Mouse (Mus musculus): ENCODE results near the gene Megf11. TPM values are rescaled to one million over a fixed set of nuclear protein-coding genes. Genes with fewer than 3 reads are reported as not detected.

Gene Megf11
- polyA plus RNA-seq, 1 experiment from 2014 or later: 1.3 TPM

DNA sequence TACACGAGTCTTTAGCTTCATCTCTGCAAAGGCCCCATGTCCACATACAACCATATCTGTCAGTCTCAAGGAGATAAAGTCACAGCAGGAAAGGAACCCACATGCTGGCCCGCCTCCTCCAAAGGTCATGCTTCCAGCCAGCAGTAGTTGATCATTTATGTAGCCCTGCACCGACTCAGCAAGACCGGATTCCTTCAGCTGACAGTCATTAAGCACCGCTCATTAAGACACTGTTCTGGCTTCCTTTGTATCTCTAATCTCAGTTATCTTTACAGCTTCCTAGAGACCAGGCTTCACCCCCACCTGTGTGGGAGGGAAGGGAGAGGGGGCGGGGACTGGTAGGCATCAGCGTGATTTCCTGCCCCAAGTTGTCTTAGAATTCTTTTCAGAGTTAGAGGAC lies 258.7 kb downstream of the Megf11 start:
- POLR2A ChIA-PET: interaction anchor here (1.0 kb wide), 2 partner anchors 39 to 130 kb away, joined by 3 read pairs; no protein-coding TSS in a partner anchor
- TF ChIP-seq CTCF (IDR thresholded peaks at IDR 0.05): no peak
- DNase-seq (ENCODE audit: low read depth, low spot score): no peak
- in situ Hi-C loops (cut with MboI; ENCODE audit: low pct_unique_long_range_greater_than_20kb): no loop called here
- CTCF ChIA-PET: interaction anchor here (1.2 to 1.3 kb wide), 2 partner anchors 11 to 296 kb away, joined by 3 to 4 read pairs; no protein-coding TSS in a partner anchor
- H3K27me3 ChIP-seq: no peaks in the 10 kb centered on the region
- ATAC-seq: no peak

DNA sequence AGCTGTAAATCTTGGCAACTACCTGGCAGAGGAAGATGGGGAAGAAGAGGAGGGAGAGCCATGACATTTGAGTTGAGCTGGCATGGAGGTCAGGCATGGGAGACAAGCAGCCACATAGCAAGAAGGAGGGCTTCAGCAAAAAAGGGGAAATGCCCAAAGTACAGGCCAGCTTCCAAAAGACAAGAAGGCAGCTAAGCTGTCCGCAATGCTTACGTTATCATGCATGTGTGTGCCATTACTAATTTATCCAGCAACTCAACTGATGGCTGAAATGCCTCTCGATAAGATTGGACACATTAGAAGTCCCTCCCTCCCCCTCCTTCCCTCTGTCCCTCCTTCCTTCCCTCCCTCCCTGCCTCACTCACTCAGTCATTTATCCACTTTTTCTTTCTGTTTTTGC lies 260.0 kb downstream of the Megf11 start:
- ATAC-seq: no peak
- POLR2A ChIA-PET: interaction anchor here (0.6 kb wide), 1 partner anchor 298 kb away, joined by 3 read pairs; no protein-coding TSS in a partner anchor
- CTCF ChIA-PET: interaction anchor here (1.0 to 1.5 kb wide), 4 partner anchors 10 to 297 kb away, joined by 3 to 4 read pairs (median 3); no protein-coding TSS in a partner anchor
- TF ChIP-seq CTCF (IDR thresholded peaks at IDR 0.05): no peak
- no peak for DNase-seq (ENCODE audit: low read depth, low spot score)
- H3K27me3 ChIP-seq: no peaks in the 10 kb centered on the region
- in situ Hi-C loops (cut with MboI; ENCODE audit: low pct_unique_long_range_greater_than_20kb): no loop called here

DNA sequence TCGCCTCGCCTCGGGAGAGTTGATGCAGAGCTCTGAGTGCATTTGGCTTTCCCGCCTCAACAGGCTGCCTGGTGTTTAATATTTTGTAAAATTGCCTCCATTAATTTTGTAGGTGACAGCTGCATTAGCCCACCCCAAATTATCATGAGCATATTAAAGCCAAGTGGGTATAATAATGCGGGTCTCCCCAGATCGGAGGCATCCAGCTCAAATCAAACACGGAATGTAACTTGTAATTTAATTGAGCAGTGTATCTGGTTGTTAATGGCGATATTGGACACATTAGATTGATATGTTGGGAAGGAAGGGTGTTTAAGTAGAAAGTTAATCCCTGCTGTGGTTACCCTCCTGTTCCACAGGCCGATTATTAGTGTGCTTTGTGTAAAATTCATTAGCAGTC lies 264.0 kb downstream of the Megf11 start:
- in situ Hi-C loops (cut with MboI; ENCODE audit: low pct_unique_long_range_greater_than_20kb): no loop called here
- H3K27me3 ChIP-seq: no peaks in the 10 kb centered on the region
- ChIA-PET CTCF (interaction anchor here (1.3 kb wide), 1 partner anchor 10 kb away, joined by 3 read pairs; no protein-coding TSS in a partner anchor), POLR2A (no interaction called here)
- DNase-seq (ENCODE audit: low read depth, low spot score) (no peak), ATAC-seq (no peak)
- TF ChIP-seq CTCF (IDR thresholded peaks at IDR 0.05): no peak

DNA sequence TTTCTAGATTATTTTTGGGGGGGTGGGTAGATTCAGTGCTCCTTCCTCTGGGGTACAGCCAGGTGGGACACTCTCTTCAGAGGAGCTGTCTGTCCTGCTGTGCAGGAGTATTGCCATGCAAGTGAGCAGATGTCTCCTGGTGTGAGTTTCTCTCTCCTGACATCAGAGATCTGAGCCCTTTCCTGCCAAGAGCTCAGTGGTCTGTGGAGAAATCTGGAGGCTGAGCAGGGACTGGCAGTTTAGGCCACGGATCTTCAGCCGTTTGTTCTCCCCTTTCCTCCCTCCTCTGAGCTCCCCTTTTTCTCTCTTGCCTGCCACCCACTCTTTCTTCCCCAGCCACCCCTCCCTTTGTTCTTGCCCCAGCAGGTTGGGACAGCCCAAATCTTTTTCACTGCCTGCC lies 264.5 kb downstream of the Megf11 start:
- no peak for TF ChIP-seq CTCF (IDR thresholded peaks at IDR 0.05)
- no peaks in the 10 kb centered on the region for H3K27me3 ChIP-seq
- ChIA-PET CTCF (interaction anchor here (1.3 kb wide), 1 partner anchor 9 kb away, joined by 3 read pairs; no protein-coding TSS in a partner anchor), POLR2A (no interaction called here)
- in situ Hi-C loops (cut with MboI; ENCODE audit: low pct_unique_long_range_greater_than_20kb): no loop called here
- DNase-seq (ENCODE audit: low read depth, low spot score): no peak
- ATAC-seq: no peak

DNA sequence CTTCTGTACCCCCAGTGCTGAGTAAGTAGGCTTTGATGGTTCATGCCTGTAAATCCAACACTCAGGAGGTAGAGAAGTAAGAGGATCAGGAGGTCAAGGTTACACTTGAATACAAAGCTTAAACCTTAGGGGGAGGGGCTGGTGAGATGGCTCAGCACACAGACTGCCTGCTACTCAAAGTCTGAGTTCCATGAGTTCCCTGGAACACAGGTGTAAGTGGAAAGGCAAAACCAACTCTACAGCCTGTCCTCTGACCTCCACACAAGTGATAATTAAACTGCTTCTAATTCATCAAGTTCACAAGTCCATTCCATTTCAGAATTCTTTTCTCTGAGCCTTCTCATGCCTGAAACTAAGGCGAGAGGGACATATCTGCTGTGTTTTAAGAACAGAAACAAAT lies 265.8 kb downstream of the Megf11 start:
- CTCF ChIA-PET: no interaction called here
- no peak for ATAC-seq
- POLR2A ChIA-PET: interaction anchor here (0.5 kb wide), 1 partner anchor 96 kb away, joined by 4 read pairs; no protein-coding TSS in a partner anchor
- in situ Hi-C loops (cut with MboI; ENCODE audit: low pct_unique_long_range_greater_than_20kb): no loop called here
- DNase-seq (ENCODE audit: low read depth, low spot score): no peak
- no peak for TF ChIP-seq CTCF (IDR thresholded peaks at IDR 0.05)
- no peaks in the 10 kb centered on the region for H3K27me3 ChIP-seq

DNA sequence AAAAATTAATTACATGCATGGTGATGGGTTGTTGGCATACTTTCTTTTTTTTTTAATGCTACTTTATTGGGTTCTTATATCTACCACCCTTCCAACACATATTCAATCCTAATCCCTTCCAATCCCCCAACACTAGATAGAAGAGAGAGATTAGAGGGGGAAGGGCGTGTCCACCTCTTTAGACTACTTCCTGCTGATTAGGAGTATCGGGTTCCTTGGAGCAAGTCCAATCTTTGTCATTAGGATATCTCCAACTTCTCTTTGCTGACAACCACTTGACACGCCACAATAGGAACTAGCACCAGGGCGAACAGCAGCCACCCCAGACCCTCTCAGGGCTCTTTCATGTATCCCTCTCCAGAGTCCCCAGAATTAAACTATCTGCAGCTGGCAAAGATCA lies 266.3 kb downstream of the Megf11 start:
- DNase-seq (ENCODE audit: low read depth, low spot score) (no peak), ATAC-seq (no peak)
- ChIA-PET CTCF (no interaction called here), POLR2A (interaction anchor here (0.5 kb wide), 1 partner anchor 97 kb away, joined by 4 read pairs; no protein-coding TSS in a partner anchor)
- in situ Hi-C loops (cut with MboI; ENCODE audit: low pct_unique_long_range_greater_than_20kb): no loop called here
- no peaks in the 10 kb centered on the region for H3K27me3 ChIP-seq
- no peak for TF ChIP-seq CTCF (IDR thresholded peaks at IDR 0.05)

DNA sequence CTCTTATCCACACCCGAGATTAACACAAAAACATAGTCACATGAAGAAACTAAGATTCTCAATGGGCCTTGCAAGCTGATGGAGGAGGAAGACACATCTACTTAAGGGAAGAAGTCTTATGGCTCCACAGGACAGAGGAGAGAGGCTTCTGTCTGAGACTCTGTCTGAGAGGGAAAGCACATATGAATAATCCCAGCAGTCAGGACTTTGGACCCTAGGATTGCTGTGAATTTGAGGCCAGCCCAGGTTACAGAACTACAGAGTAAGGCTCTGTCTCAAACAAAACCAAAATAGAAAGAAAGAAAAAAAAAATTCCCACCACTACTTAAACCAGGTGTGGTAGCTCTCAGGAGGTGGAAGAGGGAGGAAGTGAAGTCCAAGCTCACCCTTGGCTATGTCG lies 266.7 kb downstream of the Megf11 start:
- DNase-seq (ENCODE audit: low read depth, low spot score): no peak
- POLR2A ChIA-PET: interaction anchor here (0.6 kb wide), 1 partner anchor 12 kb away, joined by 3 read pairs; no protein-coding TSS in a partner anchor
- TF ChIP-seq CTCF (IDR thresholded peaks at IDR 0.05): no peak
- ATAC-seq: no peak
- in situ Hi-C loops (cut with MboI; ENCODE audit: low pct_unique_long_range_greater_than_20kb): no loop called here
- CTCF ChIA-PET: no interaction called here
- no peaks in the 10 kb centered on the region for H3K27me3 ChIP-seq

DNA sequence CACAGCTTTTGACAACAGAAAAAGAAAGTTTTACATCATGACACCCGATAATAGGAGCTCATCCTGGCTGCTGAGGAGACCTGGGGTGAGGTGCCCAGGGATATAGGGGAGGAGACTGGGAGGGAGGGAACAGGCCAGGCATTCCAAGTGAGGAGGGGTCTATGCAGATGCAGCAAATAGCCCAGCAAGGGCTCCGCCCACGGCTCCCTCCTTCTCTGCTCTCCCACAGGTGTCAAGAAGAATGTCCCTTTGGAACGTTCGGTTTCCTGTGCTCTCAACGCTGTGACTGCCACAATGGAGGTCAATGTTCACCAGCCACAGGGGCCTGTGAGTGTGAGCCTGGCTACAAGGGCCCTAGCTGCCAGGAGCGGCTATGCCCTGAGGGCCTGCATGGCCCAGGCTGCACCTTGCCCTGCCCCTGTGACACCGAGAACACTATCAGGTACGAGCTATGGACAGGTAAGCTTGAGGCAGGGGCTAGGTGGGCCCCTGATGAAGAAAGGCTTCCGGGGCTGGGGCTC lies 267.5 kb downstream of the Megf11 start:
- ATAC-seq (no peak), DNase-seq (ENCODE audit: low read depth, low spot score) (no peak)
- in situ Hi-C loops (cut with MboI; ENCODE audit: low pct_unique_long_range_greater_than_20kb): no loop called here
- no peak for TF ChIP-seq CTCF (IDR thresholded peaks at IDR 0.05)
- no peaks in the 10 kb centered on the region for H3K27me3 ChIP-seq
- ChIA-PET CTCF (interaction anchor here (1.5 kb wide), 1 partner anchor 10 kb away, joined by 3 read pairs; no protein-coding TSS in a partner anchor), POLR2A (no interaction called here)

DNA sequence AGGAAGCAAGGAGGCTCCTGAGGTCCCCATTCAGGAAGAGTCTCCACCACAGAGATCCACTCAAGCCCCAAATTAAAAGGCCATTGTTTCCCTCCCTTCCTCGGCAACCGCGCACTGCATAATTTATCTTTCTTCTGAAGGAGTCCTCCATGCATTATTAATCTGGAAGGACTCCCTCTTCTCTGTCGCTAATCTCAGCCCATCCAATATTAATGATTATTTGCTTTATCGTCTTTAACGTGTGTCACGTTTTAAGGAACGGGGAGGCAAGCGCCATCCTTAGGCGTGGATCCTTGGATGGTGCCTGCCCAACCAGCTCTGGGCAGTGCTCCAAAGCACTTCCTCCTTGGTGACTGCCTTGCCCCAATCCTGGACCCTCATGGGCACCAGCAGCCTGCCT lies 269.3 kb downstream of the Megf11 start:
- ChIA-PET POLR2A (no interaction called here), CTCF (interaction anchor here (1.5 to 1.6 kb wide), 2 partner anchors 8 to 10 kb away, joined by 3 to 4 read pairs; no protein-coding TSS in a partner anchor)
- no peak for DNase-seq (ENCODE audit: low read depth, low spot score)
- H3K27me3 ChIP-seq: no peaks in the 10 kb centered on the region
- in situ Hi-C loops (cut with MboI; ENCODE audit: low pct_unique_long_range_greater_than_20kb): no loop called here
- no peak for ATAC-seq
- TF ChIP-seq CTCF (IDR thresholded peaks at IDR 0.05): no peak

DNA sequence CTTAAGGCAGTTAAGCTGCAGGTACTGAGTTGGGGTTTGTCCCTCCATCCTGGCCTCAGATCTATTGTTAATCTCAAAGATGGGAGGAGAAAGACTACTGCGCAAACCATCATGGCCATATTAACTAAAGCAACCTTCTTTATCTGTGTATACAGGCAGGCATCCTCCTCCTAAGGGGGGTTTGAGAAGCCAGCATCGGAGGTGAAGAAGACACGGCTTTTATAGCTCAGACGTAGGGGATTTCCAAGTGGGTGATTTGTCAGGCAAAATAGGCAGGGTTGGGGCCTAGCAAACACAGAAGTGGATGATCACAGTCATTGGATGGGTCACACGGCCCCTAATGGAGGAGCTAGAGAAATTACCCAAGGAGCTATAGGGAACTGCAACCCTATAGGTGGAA lies 271.2 kb downstream of the Megf11 start:
- in situ Hi-C loops (cut with MboI; ENCODE audit: low pct_unique_long_range_greater_than_20kb): no loop called here
- CTCF ChIA-PET: no interaction called here
- H3K27me3 ChIP-seq: no peaks in the 10 kb centered on the region
- POLR2A ChIA-PET: no interaction called here
- ATAC-seq (no peak), DNase-seq (ENCODE audit: low read depth, low spot score) (no peak)
- TF ChIP-seq CTCF (IDR thresholded peaks at IDR 0.05): no peak

DNA sequence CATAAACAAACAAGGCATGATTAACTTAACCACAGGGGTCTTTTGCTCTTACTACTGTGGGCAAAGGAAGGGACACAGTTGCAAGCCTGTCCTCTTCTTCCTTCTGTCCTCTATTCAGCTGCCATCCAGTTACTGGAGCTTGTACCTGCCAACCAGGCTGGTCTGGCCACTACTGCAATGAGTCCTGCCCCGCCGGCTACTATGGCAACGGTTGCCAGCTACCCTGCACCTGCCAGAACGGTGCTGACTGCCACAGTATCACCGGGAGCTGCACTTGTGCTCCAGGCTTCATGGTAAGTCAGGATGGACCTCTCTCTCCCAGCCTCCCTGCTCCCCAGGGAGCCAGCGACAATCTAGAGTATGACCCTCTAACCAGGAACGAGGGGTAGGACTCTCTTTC lies 274.8 kb downstream of the Megf11 start:
- CTCF ChIA-PET: no interaction called here
- POLR2A ChIA-PET: no interaction called here
- DNase-seq (ENCODE audit: low read depth, low spot score) (no peak), ATAC-seq (no peak)
- TF ChIP-seq CTCF (IDR thresholded peaks at IDR 0.05): no peak
- in situ Hi-C loops (cut with MboI; ENCODE audit: low pct_unique_long_range_greater_than_20kb): no loop called here
- H3K27me3 ChIP-seq: no peaks in the 10 kb centered on the region

Data from Patski (cell line).